Mouse (Mus musculus) embryonic facial prominence, embryonic 12.5 days (tissue): ENCODE data around the gene Cops4. TPM values are rescaled to one million over a fixed set of nuclear protein-coding genes. Genes with fewer than 3 reads are reported as not detected.

Source experiments
- ATAC-seq: fragments of 200-750 bp; cut with Nextera tagmentation; 2 replicates; pipeline ENCODE4 v1.8.0; 2017; ENCODE audit not compliant: insufficient number of reproducible peaks, insufficient read depth, low FRiP score, low TSS enrichment
- H3K27ac ChIP-seq: fragments of 300-500 bp; sonication (generic); 2 replicates; pipeline ENCODE4 v1.5.1; 2016; ENCODE audit warnings: mild to moderate bottlenecking
- H3K27me3 ChIP-seq: fragments of 300-500 bp; sonication (generic); 2 replicates; pipeline ENCODE4 v1.6.1; 2016; ENCODE audit warnings: mild to moderate bottlenecking, moderate library complexity
- H3K36me3 ChIP-seq: fragments of 300-500 bp; sonication (generic); 2 replicates; pipeline ENCODE4 v1.6.1; 2016; ENCODE audit warnings: mild to moderate bottlenecking
- H3K4me1 ChIP-seq: fragments of 300-500 bp; sonication (generic); 2 replicates; pipeline ENCODE4 v1.6.1; 2016
- H3K4me2 ChIP-seq: fragments of 300-500 bp; sonication (generic); replicated peaks from 2 replicates; pipeline ENCODE4 v1.6.1; 2016; ENCODE audit warnings: mild to moderate bottlenecking, moderate library complexity
- H3K4me3 ChIP-seq: fragments of 300-500 bp; sonication (generic); 2 replicates; pipeline ENCODE4 v1.5.1; 2016; ENCODE audit warnings: mild to moderate bottlenecking
- H3K9ac ChIP-seq: fragments of 300-500 bp; sonication (generic); 2 replicates; pipeline ENCODE4 v1.6.1; 2016; ENCODE audit warnings: mild to moderate bottlenecking, moderate library complexity
- H3K9me3 ChIP-seq: fragments of 300-500 bp; sonication (generic); 2 replicates; pipeline ENCODE4 v1.6.1; 2016; ENCODE audit warnings: mild to moderate bottlenecking, moderate library complexity
- WGBS: fragments of 180-500 bp; shearing (Covaris S2); methylation state at CpG from one replicate; pipeline ENCODE4 v1.1.7; 2016; 5-methylcytosine and 5-hydroxymethylcytosine counted together
- polyA plus RNA-seq: library from polyadenylated mRNA; unstranded; fragments of >200 nt; fragmentation: Nextera tagmentation; extraction: Ambion mirVana; gene quantifications from 2 replicates; pipeline ENCODE4 v1.2.1, GENCODE M21; 2016

The Cops4 gene
- 206 and 210 TPM in 2 replicates for polyA plus RNA-seq

DNA sequence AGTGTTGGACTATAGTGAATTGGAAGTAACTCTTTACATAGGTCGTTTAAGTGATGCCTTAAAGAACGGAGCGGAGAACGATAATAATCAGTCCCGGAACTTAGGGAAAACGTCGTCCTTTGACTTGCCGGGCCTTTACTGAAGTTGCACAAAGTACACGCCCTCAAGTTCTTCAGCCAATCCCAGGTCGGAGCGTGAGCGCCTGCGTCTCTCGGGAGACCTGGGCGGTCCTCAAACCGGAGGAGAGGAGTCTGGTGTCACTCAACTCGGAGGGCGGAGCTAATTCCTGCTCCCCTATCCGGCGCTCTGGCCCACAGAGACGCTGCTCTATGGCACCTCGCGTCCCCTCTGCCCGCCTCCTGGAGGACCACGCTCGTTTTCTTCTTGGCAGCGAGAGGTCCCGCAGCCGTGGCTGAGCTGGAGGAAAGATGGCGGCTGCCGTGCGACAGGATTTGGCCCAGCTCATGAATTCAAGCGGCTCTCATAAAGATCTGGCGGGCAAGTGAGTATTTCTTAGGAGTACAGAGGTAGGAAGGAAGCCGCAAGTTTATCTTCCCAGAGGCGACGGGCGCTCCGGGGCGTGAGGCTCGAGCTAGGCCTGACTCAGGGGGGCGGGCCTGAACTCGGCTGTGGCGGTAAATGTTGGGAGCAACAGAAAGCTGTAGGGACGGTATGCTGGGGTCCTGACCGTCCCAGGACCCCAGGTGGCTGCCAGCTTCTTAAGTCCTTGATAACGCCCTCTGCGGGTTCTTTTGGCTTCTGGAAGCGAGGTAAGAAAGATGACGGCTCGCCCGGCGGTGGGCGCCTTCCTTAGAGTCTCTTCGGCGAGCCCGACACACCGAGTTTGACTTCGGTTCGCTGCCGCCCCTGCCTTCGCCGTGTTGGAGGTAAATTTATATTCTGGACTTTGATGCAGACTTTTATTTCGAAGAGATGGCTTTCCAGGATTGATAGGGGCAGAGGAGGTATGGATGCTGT lies at the start of gene Cops4:
Gene Cops4 (plus strand): TSS at position 261 of the 978 bp plus-strand sequence.
- Histone ChIP-seq H3K36me3 (no peaks in the 10 kb centered on the region; the same call in 1 of the 2 replicates), H3K9me3 (no peaks in the 10 kb centered on the region), H3K4me2 (peak within 1 kb of the TSS; percentile 70), H3K4me1 (peaks cover 10% of the 10 kb centered on the region), H3K27me3 (no peaks in the 10 kb centered on the region), H3K27ac (peak within 1 kb of the TSS; percentile 87), H3K9ac (peak within 1 kb of the TSS; percentile 82), H3K4me3 (peak within 1 kb of the TSS; percentile 70)
- peak; percentile 100 for ATAC-seq
- under 1% methylated on average over 64 of the region's 64 CpGs for WGBS

- H3K27me3 ChIP-seq = no peaks in the 10 kb centered on the region
- no peaks in the 10 kb centered on the region for H3K9me3 ChIP-seq
- H3K4me2 ChIP-seq = no peak overlapping the region
- peaks cover 20% of the 10 kb centered on the region; the same call in 1 of the 2 replicates for H3K36me3 ChIP-seq
- ATAC-seq = no peak
- WGBS = 92% methylated on average over 3 of the region's 3 CpGs
- H3K27ac ChIP-seq = no peak overlapping the region
- no peaks in the 10 kb centered on the region for H3K4me1 ChIP-seq
- no peak overlapping the region for H3K9ac ChIP-seq
- no peak overlapping the region for H3K4me3 ChIP-seq
These were observed 41.8 kb upstream of the Cops4 start for GRCm38 (mm10) chr5:100476328-100476727.

DNA sequence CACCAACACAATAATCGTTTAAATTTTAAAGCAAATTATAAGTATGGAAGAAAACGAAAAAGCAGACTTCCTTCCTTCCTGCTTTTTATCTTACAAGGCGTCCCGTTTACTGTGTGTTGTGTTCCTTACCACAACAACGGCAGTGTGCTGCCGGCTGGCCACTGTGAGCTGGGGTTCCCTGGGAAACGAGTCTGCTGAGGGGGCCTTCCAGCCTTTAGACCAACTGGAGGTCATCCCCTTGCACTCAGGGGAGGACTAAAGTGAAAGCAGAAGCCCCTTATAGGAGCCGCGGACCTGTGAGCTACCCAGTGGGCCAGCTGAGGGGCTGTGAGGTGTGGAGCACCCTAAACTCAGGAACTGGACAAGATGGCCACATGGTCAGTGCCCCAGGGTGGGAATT lies 40.5 kb upstream of the Cops4 start:
- Histone ChIP-seq H3K4me1 (no peaks in the 10 kb centered on the region), H3K4me3 (no peak overlapping the region), H3K9ac (no peak overlapping the region), H3K4me2 (no peak overlapping the region), H3K9me3 (no peaks in the 10 kb centered on the region), H3K27ac (no peak overlapping the region), H3K36me3 (peaks cover 15% of the 10 kb centered on the region; the same call in 1 of the 2 replicates), H3K27me3 (no peaks in the 10 kb centered on the region)
- ATAC-seq = no peak
- 89% methylated on average over 9 of the region's 9 CpGs for WGBS

- H3K36me3 ChIP-seq = 0 out of 2 replicates have a peak, but pooled peaks cover 4% of the 10 kb centered on the region
- H3K4me1 ChIP-seq = 0 out of 2 replicates have a peak, but pooled peaks cover 4% of the 10 kb centered on the region
- H3K9ac ChIP-seq = no peak overlapping the region
- ATAC-seq = no peak
- no peaks in the 10 kb centered on the region for H3K9me3 ChIP-seq
- H3K27me3 ChIP-seq = no peaks in the 10 kb centered on the region
- no peak overlapping the region for H3K4me3 ChIP-seq
- H3K27ac ChIP-seq = no peak overlapping the region
- H3K4me2 ChIP-seq = no peak overlapping the region
These were observed 34.5 kb upstream of the Cops4 start for GRCm38 (mm10) chr5:100483569-100483968.

GRCm38 (mm10) chr5:100487120-100487519 lies 31.0 kb upstream of the Cops4 start:
- Histone ChIP-seq H3K4me1 (0 out of 2 replicates have a peak, but pooled peaks cover 4% of the 10 kb centered on the region), H3K4me2 (no peak overlapping the region), H3K4me3 (no peak overlapping the region), H3K27ac (no peak overlapping the region), H3K9ac (no peak overlapping the region), H3K36me3 (no peaks in the 10 kb centered on the region), H3K9me3 (no peaks in the 10 kb centered on the region), H3K27me3 (no peaks in the 10 kb centered on the region)
- 78% methylated on average over 2 of the region's 2 CpGs for WGBS
- ATAC-seq = no peak

DNA sequence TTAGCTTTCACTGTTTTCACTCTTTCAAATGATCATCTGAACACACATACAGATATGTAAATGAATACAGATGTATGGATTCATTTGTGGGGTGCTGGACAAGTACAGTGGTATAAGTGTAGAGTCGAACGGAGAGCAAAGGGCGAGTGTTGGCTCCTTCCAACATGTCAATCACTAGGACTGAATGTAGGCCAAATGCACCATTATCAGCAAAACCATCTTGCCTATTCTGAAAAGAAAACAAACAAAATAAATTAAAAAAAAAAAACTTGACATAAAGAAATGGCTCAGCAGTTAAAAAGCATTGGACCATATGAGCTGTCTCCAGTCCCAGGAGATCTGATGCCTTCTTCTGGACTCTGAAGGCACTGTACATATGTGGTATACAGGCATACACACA lies 29.9 kb upstream of the Cops4 start:
- 86% methylated on average over 3 of the region's 3 CpGs for WGBS
- no peaks in the 10 kb centered on the region for H3K9me3 ChIP-seq
- H3K27me3 ChIP-seq = no peaks in the 10 kb centered on the region
- H3K36me3 ChIP-seq = no peaks in the 10 kb centered on the region
- 0 out of 2 replicates have a peak, but pooled peaks cover 4% of the 10 kb centered on the region for H3K4me1 ChIP-seq
- H3K27ac ChIP-seq = no peak overlapping the region
- H3K9ac ChIP-seq = no peak overlapping the region
- no peak overlapping the region for H3K4me2 ChIP-seq
- no peak for ATAC-seq
- H3K4me3 ChIP-seq = no peak overlapping the region

DNA sequence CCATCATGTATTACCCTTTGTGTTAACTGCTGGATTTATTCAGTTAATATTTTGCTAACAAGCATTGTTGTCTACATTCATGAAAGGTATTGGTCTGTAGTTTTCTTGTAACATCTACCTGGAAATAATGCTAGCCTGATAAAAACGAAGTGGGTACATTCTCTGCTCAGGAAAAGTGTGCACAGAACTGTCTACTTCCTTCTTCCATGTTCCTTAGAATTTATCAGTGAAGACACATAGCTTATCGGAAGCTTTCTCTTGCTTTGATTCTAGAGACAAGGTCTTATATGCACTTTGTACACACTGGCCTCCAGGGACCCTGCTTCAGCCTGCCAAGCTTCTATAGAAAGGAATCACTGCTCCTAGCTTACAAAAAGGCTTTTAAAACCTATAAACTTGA lies 28.8 kb upstream of the Cops4 start:
- Histone ChIP-seq H3K4me1 (0 out of 2 replicates have a peak, but pooled peaks cover 4% of the 10 kb centered on the region), H3K27me3 (no peaks in the 10 kb centered on the region), H3K9ac (no peak overlapping the region), H3K27ac (no peak overlapping the region), H3K9me3 (no peaks in the 10 kb centered on the region), H3K4me3 (no peak overlapping the region), H3K4me2 (no peak overlapping the region), H3K36me3 (no peaks in the 10 kb centered on the region)
- ATAC-seq = no peak
- WGBS = 91% methylated on average over 2 of the region's 2 CpGs

GRCm38 (mm10) chr5:100491704-100492103 lies 26.4 kb upstream of the Cops4 start:
- H3K9ac ChIP-seq = no peak overlapping the region
- no peaks in the 10 kb centered on the region for H3K9me3 ChIP-seq
- WGBS = 66% methylated on average over 4 of the region's 4 CpGs
- no peak overlapping the region for H3K27ac ChIP-seq
- H3K4me2 ChIP-seq = no peak overlapping the region
- H3K4me1 ChIP-seq = 0 out of 2 replicates have a peak, but pooled peaks cover 4% of the 10 kb centered on the region
- H3K4me3 ChIP-seq = no peak overlapping the region
- ATAC-seq = no peak
- no peaks in the 10 kb centered on the region for H3K36me3 ChIP-seq
- H3K27me3 ChIP-seq = no peaks in the 10 kb centered on the region

DNA sequence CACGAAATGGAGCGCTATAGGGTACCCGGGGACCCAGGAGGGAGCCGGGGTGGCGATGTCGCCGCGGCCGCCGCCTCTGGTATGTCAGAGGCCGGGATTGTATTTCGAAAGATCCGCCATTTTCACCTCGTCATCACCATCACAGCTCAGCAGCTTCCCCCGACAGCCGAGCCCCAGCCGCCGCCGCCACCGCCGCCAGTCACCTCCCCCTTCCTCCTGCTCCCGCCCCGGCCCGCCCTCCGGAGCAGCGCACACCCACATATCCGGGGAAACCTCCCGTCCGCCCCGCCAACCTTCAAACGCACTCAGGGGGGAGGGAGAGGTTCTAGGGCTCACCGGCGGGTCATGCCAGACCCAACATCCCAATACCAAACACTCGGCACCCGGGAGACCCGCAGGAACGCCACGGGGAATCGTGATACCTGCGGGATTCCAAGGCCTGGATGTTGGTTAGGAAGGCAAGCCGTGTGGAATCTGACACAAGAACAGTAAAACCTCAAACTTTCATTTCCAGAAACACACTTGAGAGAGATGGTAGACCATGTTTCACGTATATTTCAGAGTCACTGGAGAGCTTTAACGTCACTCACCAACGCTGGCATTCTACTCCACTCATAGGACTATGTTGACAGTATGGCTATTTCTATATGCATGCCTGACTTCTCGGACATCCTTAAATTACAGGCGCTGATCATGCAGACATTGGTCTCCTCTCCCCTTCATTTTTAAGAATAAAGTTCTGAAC lies 19.5 kb upstream of the Cops4 start:
- ATAC-seq = peak; percentile 54
- Histone ChIP-seq H3K27ac (peak overlapping the region; percentile 18; the same call in 1 of the 2 replicates), H3K9ac (peak overlapping the region; percentile 64), H3K27me3 (no peaks in the 10 kb centered on the region), H3K36me3 (no peaks in the 10 kb centered on the region), H3K4me2 (peak overlapping the region; percentile 93), H3K4me3 (peak overlapping the region; percentile 62), H3K9me3 (no peaks in the 10 kb centered on the region), H3K4me1 (peaks cover 10% of the 10 kb centered on the region)
- under 1% methylated on average over 46 of the region's 46 CpGs for WGBS

DNA sequence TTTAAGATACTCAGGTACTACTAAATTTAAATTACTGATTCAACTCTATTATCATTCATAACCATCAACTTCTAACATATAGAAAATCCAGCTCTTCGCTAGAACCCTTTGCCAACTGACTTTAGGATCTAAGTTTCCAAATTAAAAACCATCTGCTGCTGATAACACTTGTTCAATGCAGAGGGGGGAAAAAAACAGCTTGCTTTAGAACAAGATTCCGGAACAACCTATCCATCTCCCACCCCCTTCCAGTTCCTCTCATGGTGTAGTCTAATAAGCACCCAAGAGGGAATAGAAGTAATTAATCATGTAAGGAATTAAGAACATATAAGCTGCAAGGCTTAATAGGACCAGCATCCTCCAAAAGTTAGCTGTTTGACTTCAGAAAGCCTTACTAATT lies 18.9 kb upstream of the Cops4 start:
- Histone ChIP-seq H3K4me1 (peaks cover 10% of the 10 kb centered on the region), H3K27me3 (no peaks in the 10 kb centered on the region), H3K4me2 (peak overlapping the region; percentile 93), H3K9me3 (no peaks in the 10 kb centered on the region), H3K9ac (0 out of 2 replicates have a peak overlapping the region, but pooled peaks have one; percentile 65), H3K4me3 (peak overlapping the region; percentile 62), H3K27ac (no peak overlapping the region), H3K36me3 (no peaks in the 10 kb centered on the region)
- no peak for ATAC-seq
- WGBS = 29% methylated on average over 2 of the region's 2 CpGs

DNA sequence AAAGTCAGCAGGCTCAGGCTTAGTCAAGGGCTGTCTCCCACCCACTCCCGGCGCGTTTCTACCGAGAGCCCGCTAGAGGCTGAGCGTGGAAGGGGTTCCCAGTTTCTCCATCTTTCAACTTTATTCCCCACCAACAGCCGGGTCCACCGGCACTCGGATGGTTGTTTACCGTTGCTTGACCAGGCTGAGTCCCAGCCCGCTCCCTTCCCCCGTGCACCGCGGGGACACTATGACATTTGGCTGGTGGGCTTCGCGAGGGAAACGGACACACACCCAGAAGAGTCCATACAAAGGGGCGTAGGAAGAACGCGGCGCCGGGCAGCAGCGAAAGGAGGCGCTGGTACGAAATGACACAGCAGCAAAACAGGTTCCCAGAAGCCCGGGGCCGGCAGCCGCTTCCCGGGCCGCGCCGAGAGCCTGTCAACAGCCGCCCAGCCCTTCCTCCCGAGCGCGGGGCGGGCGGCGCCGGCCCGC lies 18.2 kb upstream of the Cops4 start:
- peaks cover 10% of the 10 kb centered on the region for H3K4me1 ChIP-seq
- peak overlapping the region; percentile 93 for H3K4me2 ChIP-seq
- ATAC-seq = no peak
- H3K36me3 ChIP-seq = no peaks in the 10 kb centered on the region
- peak overlapping the region; percentile 65 for H3K9ac ChIP-seq
- peak overlapping the region; percentile 62 for H3K4me3 ChIP-seq
- whole genome bisulfite sequencing = under 1% methylated on average over 32 of the region's 41 CpGs
- no peaks in the 10 kb centered on the region for H3K9me3 ChIP-seq
- peak overlapping the region; percentile 77 for H3K27ac ChIP-seq
- no peaks in the 10 kb centered on the region for H3K27me3 ChIP-seq
